Mouse (Mus musculus) liver, embryonic 15.5 days (tissue): ENCODE results near the gene Sag. TPM values are rescaled to one million over a fixed set of nuclear protein-coding genes. Genes with fewer than 3 reads are reported as not detected.
A peak's percentile ranks its signal among the peaks of the same experiment; 100 is the strongest.

Experiments
- ATAC-seq: fragments of 200-750 bp; cut with Nextera tagmentation; 2 replicates; pipeline ENCODE4 v1.8.0; 2017; ENCODE audit warnings: moderate number of reproducible peaks, mild to moderate bottlenecking, moderate library complexity; ENCODE audit not compliant: insufficient read depth
- H3K27ac ChIP-seq: fragments of 300-500 bp; sonication (generic); replicated peaks from 2 replicates; pipeline ENCODE4 v1.5.1; 2015; ENCODE audit warnings: mild to moderate bottlenecking, inconsistent platforms
- H3K27me3 ChIP-seq: fragments of 300-500 bp; sonication (generic); 2 replicates; pipeline ENCODE4 v1.6.1; 2015; ENCODE audit warnings: mild to moderate bottlenecking, inconsistent platforms
- H3K36me3 ChIP-seq: fragments of 300-500 bp; sonication (generic); replicated peaks from 2 replicates; pipeline ENCODE4 v1.6.1; 2015; ENCODE audit warnings: moderate library complexity, mild to moderate bottlenecking, inconsistent platforms
- H3K4me1 ChIP-seq: fragments of 300-500 bp; sonication (generic); replicated peaks from 2 replicates; pipeline ENCODE4 v1.6.1; 2015; ENCODE audit warnings: inconsistent platforms
- H3K4me2 ChIP-seq: fragments of 300-500 bp; sonication (generic); 2 replicates; pipeline ENCODE4 v1.6.1; 2015; ENCODE audit warnings: moderate library complexity, mild to moderate bottlenecking, inconsistent platforms
- H3K4me3 ChIP-seq: fragments of 300-500 bp; sonication (generic); replicated peaks from 2 replicates; pipeline ENCODE4 v1.5.1; 2015; ENCODE audit warnings: mild to moderate bottlenecking, inconsistent platforms
- H3K9ac ChIP-seq: fragments of 300-500 bp; sonication (generic); 2 replicates; pipeline ENCODE4 v1.6.1; 2015; ENCODE audit warnings: moderate library complexity, mild to moderate bottlenecking, inconsistent platforms
- H3K9me3 ChIP-seq: fragments of 300-500 bp; sonication (generic); replicated peaks from 2 replicates; pipeline ENCODE4 v1.6.1; 2016; ENCODE audit warnings: inconsistent platforms
- WGBS: fragments of 180-500 bp; shearing (Covaris S2); methylation state at CpG from one replicate; pipeline ENCODE4 v1.1.7; 2015; ENCODE audit warnings: mixed read lengths; ENCODE audit not compliant: insufficient replicate concordance; 5-methylcytosine and 5-hydroxymethylcytosine counted together
- polyA plus RNA-seq: library from polyadenylated mRNA; unstranded; fragments of >200 nt; fragmentation: Nextera tagmentation; extraction: Ambion mirVana; gene quantifications from 2 replicates; pipeline ENCODE4 v1.2.1, GENCODE M21; 2015

Gene Sag
- polyA plus RNA-seq, 1 experiment from 2014 or later = 0.66 TPM

DNA sequence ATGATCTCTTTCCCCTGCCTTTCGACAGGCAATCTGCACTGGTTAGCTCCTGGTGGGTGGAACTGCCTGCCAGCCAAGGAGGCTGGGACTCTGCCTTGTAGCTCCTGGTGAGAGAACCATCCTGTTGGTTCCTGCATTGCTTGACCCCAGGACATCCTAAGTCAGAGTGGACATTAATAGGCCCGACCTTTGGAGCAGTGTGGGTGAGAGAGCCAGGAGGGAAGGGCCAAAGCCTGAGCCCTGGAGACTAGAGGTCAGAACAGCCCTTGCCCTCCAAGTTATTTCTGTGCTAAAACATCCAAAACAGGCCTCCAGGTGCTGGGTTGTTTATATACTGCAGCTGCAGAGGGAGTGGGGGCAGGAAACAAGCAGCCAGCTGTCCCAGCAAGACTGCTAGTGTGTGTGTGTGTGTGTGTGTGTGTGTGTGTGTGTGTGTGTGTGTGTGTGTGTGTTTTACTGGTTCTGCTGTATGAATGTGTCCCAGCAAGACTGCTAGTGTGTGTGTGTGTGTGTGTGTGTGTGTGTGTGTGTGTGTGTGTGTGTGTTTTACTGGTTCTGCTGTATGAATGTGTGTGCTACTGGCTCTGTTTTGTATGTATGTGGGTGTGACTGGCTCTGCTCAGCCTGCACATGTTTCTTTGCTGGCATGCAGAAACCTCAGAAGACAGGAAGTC is 43.5 kb downstream of the Sag start:
- WGBS = 17% methylated on average over 2 of the region's 2 CpGs
- H3K27ac ChIP-seq = 0 out of 2 replicates have a peak overlapping the region, but pooled peaks have one; percentile 10
- ATAC-seq = peak; percentile 68

DNA sequence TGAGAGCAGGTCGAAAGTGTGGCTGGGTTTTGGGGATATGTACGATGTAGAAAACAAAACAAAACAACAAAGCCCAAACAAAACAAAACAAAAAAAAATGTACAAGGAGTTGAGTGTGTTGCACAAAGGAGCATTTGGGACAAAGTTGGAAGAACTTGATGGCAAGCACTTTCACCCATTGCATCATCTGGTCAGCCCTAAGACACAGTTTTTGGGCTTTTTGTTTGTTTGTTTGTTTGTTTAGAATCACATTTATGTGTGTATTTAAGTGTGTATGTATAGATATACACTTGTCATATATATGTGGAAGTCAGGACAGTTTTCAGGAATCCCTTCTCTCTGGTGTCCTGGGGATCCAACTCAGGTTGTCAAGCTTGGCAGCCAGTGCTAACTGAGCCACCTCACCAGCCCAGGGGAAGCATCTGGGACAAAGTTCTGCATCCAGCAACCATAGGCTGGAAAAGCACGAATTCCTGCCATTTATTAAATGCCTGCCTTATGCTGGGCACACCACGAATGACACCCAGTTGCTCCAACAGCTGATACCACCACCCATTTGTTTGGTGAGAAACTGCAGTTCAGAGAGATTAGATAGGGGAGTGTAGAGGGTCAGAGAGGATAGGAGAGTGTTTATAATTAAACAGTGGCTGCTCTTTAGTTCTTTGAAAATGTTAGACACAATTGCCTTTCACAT is 44.1 kb downstream of the Sag start:
- Histone ChIP-seq H3K9ac (no peak overlapping the region), H3K27ac (peak overlapping the region; percentile 10; the same call in 1 of the 2 replicates), H3K4me1 (peaks cover 30% of the 10 kb centered on the region), H3K27me3 (no peaks in the 10 kb centered on the region), H3K4me2 (no peak overlapping the region), H3K9me3 (no peaks in the 10 kb centered on the region), H3K4me3 (no peak overlapping the region), H3K36me3 (no peaks in the 10 kb centered on the region)
- ATAC-seq = no peak
- 11% methylated on average over 4 of the region's 4 CpGs for WGBS

More for the DNA sequence above, 43.5 kb downstream of the Sag start:
- Histone ChIP-seq H3K4me3 (no peak overlapping the region), H3K4me2 (no peak overlapping the region), H3K4me1 (peaks cover 23% of the 10 kb centered on the region), H3K9me3 (no peaks in the 10 kb centered on the region), H3K9ac (no peak overlapping the region), H3K36me3 (no peaks in the 10 kb centered on the region), H3K27me3 (no peaks in the 10 kb centered on the region)

DNA sequence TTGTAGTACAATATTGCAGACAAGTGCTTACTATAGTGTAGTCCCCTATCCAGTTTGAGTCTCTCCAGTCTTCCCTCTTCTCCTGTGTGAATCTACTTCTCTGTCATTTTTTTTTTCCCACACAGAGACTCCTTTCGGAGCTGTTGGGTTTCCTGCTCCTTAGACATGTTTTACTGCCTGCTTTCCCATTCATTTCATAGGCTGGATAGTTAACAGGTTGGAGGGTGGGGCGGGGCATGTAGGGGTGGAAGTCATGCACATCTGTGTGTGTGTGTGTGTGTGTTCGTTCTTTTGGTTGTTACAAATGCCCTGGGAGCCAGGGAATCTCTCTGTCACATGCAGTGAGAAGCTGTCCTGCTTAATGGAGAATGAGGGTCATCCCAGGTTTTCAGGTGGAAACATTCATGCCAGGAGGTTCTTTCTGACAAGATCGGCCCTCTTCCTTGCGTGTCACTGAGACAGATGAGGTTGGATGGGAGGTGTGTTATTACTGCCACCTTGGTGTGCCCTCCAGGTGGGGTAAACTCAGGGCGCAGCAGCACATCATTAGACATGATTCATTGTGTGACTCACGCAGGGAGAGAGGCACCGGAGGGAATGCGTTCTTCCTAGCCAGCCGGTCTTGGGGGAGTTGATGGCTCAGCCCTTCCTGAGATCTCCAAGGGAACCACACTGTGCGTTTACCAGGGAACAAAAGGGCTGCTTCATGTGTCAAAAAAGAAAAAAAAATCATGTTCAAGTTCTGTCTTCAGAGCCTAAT is 44.9 kb downstream of the Sag start:
- WGBS = 68% methylated on average over 11 of the region's 11 CpGs
- no peak overlapping the region for H3K27ac ChIP-seq
- no peaks in the 10 kb centered on the region for H3K36me3 ChIP-seq
- no peak overlapping the region for H3K9ac ChIP-seq
- no peak overlapping the region for H3K4me2 ChIP-seq
- H3K4me3 ChIP-seq = no peak overlapping the region
- no peaks in the 10 kb centered on the region for H3K9me3 ChIP-seq
- no peak for ATAC-seq
- no peaks in the 10 kb centered on the region for H3K27me3 ChIP-seq
- peaks cover 36% of the 10 kb centered on the region for H3K4me1 ChIP-seq

DNA sequence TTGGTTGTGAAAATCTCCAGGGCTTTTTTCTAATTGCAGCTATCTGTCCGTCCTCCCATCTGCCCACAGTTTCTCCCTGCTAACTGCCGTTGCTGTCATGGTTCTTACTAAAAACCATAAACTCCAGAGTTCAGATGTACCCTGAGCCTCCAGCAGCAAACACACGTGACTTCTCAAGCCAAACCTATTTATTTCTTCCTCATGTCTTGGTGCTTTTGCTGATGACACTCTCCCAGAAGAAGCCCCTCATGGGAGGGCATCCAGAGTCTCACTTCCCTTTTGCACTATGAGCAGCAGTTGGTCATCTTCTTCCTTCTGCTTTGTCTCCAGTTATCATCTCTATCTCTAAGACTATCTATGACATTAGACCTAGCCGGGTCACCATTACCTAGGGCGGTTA is 45.8 kb downstream of the Sag start:
- no peak overlapping the region for H3K4me3 ChIP-seq
- H3K9me3 ChIP-seq = no peaks in the 10 kb centered on the region
- H3K4me1 ChIP-seq = peaks cover 44% of the 10 kb centered on the region
- WGBS = 28% methylated on average over 5 of the region's 5 CpGs
- H3K4me2 ChIP-seq = no peak overlapping the region
- no peak overlapping the region for H3K27ac ChIP-seq
- H3K36me3 ChIP-seq = no peaks in the 10 kb centered on the region
- ATAC-seq = no peak
- H3K27me3 ChIP-seq = no peaks in the 10 kb centered on the region
- no peak overlapping the region for H3K9ac ChIP-seq

DNA sequence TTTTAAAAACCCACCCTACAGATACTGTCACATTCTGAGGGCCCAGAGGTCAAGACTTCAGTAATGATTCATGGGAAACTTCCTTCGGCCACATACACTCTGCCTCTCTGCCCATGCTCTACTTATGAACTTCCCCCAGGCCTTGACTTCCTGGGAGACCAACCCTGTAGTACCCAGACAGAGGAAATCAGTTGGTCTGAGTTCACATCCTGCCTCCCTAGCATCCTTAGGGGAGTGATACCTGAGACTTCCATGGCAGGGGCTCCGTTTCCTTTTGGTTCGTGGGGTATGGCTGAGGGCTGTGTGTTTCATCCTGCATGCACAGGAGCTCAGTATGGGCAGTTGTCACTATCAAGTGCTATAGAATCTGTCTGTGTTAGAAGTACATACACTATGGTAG is 47.9 kb downstream of the Sag start:
- 64% methylated on average over 3 of the region's 3 CpGs for whole genome bisulfite sequencing

DNA sequence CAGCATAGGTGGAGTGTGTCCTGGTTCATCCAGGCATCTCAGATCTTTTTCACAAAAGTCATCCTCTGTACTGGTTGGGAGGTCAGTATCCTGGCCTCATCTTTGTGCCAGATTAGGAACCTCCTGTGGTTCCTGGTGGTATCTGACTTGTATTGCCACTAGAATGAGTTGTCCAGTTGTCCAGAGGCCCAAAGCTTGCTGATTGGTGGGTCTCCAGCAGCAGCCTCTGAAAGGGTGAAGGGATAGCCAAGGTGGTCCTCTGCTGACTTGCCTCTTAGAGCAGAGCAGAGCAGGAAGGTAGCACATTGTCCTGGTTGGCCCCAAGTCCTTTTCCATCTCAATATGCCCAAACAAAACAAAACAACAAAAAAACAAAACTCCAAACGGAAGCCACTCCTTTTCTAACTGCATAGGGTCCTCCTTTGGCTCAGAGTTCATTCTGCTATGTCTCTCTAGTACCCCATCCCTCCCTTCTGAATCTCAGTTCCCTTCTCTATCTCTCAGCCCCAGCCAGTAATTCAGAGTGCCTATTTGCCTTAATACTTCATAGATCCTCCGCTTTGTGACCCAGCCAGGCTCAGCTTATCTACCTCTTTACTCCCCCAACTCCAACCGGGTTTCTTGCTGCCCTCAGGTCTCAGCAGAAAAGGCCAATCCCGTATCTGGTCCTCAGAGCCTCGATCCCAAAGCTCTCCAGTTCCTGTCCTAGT is 48.8 kb downstream of the Sag start:
- Histone ChIP-seq H3K4me2 (peak overlapping the region; percentile 99), H3K9me3 (no peaks in the 10 kb centered on the region), H3K4me3 (peak overlapping the region; percentile 93), H3K36me3 (no peaks in the 10 kb centered on the region), H3K27me3 (no peaks in the 10 kb centered on the region), H3K27ac (no peak overlapping the region; the same call in 1 of the 2 replicates), H3K4me1 (peaks cover 62% of the 10 kb centered on the region), H3K9ac (peak overlapping the region; percentile 91)
- ATAC-seq = no peak
- 41% methylated on average over 5 of the region's 5 CpGs for WGBS

More for the DNA sequence above, 47.9 kb downstream of the Sag start:
- Histone ChIP-seq H3K4me1 (peaks cover 63% of the 10 kb centered on the region), H3K9me3 (no peaks in the 10 kb centered on the region), H3K36me3 (no peaks in the 10 kb centered on the region), H3K27ac (no peak overlapping the region), H3K4me3 (no peak overlapping the region), H3K9ac (no peak overlapping the region), H3K4me2 (no peak overlapping the region), H3K27me3 (no peaks in the 10 kb centered on the region)
- ATAC-seq = no peak

DNA sequence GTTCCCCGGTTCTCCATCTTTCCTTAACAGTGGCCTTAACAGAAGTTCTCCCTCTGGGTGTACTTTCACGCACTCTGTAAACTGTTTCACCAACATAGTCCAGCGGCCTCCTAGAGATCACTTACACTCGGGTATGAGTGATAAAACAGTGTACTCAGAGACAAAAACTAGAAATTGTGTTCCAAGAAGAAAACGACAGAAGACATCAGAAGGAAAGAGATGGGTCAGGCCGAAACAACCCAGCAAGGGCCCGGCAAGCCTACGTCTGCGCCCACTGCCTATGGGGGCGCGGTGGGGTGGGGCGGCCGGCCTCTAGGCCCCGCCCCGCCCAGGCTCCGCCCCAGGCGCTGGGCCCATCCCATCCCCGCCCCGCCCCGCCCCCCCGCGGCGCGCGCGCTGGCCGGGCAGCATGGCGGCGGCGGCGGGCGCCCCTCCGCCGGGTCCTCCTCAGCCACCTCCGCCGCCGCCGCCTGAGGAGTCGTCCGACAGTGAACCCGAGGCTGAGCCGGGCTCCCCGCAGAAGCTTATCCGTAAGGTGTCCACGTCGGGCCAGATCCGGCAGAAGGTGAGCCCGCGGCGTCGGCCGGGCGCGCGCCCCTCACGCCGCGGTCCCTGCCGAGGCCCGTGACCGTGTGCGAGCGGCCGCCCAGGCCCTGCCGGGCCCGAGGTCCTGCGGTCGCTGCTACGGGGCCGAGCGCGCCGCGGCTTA is 49.6 kb downstream of the Sag start, which contains the start of gene Dgkd:
Dgkd (plus strand) TSS at position 396 of the 709 bp plus-strand sequence.
- Histone ChIP-seq H3K27me3 (no peaks in the 10 kb centered on the region), H3K36me3 (no peaks in the 10 kb centered on the region), H3K4me1 (peaks cover 55% of the 10 kb centered on the region), H3K4me3 (peak within 1 kb of the TSS; percentile 93), H3K9me3 (no peaks in the 10 kb centered on the region), H3K4me2 (peak within 1 kb of the TSS; percentile 99), H3K27ac (peak within 1 kb of the TSS; percentile 70), H3K9ac (peak within 1 kb of the TSS; percentile 91)
- ATAC-seq = peak; percentile 94
- 1% methylated on average over 63 of the region's 74 CpGs for WGBS

DNA sequence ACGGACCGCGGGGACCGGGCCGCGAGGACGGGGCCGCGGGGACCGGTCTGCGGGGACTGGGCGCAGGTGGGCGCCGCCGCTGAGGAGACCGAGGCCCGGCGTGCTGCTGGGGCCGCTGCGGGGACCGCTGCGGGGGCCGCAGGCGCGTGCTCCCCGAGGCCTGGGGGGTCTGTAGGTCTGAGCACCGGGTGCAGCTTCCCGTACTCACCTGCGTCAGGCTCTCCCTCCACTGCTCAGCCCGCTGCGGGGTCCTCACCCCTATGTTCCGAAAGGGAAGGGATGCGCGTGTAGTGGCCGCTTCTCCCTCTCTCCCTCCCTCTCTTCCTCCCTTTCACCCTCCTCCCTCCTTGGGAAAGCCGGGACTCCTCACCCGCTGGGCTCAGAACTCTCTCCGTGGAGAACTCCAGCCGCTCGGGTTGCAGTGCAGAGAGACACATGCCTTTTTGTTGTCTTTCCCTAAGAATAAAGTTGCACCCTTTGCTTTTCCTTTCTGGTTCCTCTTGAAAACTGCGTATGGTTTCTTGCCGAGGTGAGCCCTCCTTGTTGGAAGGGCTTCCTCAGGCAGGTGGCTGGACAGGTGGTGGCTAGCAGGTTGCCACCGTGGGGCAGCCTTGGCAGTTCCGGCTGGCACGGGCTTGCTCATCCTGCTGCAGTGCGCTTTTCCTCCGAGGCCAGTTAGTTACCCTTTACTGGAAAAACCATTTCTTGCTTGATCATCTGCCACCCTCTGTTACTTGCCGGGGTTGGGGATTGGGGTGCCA is 50.3 kb downstream of the Sag start:
- no peaks in the 10 kb centered on the region for H3K36me3 ChIP-seq
- no peak; the same call in 1 of the 2 replicates for ATAC-seq
- peaks cover 56% of the 10 kb centered on the region for H3K4me1 ChIP-seq
- peak overlapping the region; percentile 70 for H3K27ac ChIP-seq
- WGBS = under 1% methylated on average over 48 of the region's 48 CpGs
- no peaks in the 10 kb centered on the region for H3K9me3 ChIP-seq
- H3K9ac ChIP-seq = peak overlapping the region; percentile 91
- peak overlapping the region; percentile 93 for H3K4me3 ChIP-seq
- H3K27me3 ChIP-seq = no peaks in the 10 kb centered on the region
- H3K4me2 ChIP-seq = peak overlapping the region; percentile 99

DNA sequence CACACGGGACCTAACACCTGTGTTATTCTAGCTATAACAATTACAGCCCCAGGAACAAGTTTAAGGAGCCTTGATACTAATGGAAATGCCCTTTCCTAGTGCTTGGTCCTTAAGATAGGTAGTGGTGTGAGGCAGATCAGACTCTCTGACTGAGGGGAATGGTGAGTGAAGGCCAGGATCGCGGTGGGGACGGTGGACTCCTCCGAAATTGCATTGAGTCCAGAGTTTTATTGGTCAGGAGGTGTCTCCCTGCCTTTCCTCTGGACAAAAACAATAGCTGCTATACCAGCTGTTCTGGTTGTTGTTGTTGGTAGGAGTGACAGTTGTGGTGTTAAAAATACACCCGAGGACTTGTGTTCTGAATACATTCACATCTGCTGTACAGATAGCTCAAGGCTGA is 50.9 kb downstream of the Sag start:
- H3K27me3 ChIP-seq = no peaks in the 10 kb centered on the region
- peak overlapping the region; percentile 99 for H3K4me2 ChIP-seq
- H3K27ac ChIP-seq = peak overlapping the region; percentile 70; the same call in 1 of the 2 replicates
- peak overlapping the region; percentile 93 for H3K4me3 ChIP-seq
- H3K9me3 ChIP-seq = no peaks in the 10 kb centered on the region
- H3K9ac ChIP-seq = peak overlapping the region; percentile 91
- ATAC-seq = no peak
- WGBS = 7% methylated on average over 6 of the region's 6 CpGs
- H3K4me1 ChIP-seq = peaks cover 61% of the 10 kb centered on the region
- H3K36me3 ChIP-seq = no peaks in the 10 kb centered on the region
